Mouse (Mus musculus): Measurements from ENCODE around the gene Gm6760.

Gm6760 gene

DNA sequence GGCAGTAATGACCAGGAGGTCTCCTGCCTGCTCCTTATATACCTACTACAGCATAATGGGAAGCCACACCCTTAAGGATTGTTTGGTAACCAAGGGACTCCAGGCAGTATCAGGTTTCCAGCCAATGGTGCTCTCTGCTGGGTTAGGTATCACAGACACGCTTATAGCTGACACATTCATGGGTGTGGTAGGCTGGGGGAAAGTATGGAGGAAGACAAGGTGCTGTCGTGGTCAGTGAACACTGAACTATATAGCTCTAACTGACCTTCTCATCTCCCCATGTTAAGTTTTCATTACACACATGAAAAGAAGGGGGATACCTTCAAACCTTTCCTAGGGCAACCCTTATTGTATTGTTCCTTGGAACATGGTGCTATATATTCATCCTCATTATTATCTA, at the start of gene Gm6760:
Gene Gm6760, minus strand, starts transcription at position 101 of the 400 bp plus-strand sequence.
- no peak for DNase-seq (ENCODE audit: low read depth, low spot score)

- peak; percentile 74 for DNase-seq (ENCODE audit: low read depth, low spot score)
Measured at GRCm38 (mm10) chrX:64181246-64181645, 29.2 kb upstream of the Gm6760 start.

DNA sequence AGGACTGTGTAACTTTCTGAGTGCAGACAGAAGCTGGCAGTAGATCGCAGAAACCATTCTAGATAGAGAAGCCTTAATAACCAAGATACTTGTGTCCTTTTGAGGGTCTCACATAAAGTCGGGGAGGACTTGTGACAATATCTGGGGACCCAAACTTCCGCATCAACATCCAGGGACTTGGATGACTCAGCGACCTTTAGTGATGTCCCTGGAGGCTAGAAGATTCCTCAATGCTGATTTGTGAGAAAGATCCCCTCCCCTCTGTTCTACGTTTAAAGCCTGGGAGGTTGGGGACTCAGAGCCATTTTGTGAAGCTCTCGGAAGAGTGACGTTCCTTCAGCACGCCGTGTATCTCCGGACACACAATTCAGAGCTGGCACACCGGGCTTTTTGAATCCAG, 21.2 kb upstream of the Gm6760 start, which contains the start of gene 3830417A13Rik:
Gene 3830417A13Rik, plus strand, starts transcription at position 301 of the 400 bp plus-strand sequence.
- no peak for DNase-seq (ENCODE audit: low read depth, low spot score)
